ENCODE assay signal across 21 mouse cellular contexts in genomic region chr11:69275650-69276049, GRCm38 (mm10). TPM values are rescaled to one million over a fixed set of nuclear protein-coding genes. Genes with fewer than 3 reads are reported as not detected.
DNase-seq lines count a peak whose midpoint lies in the region; ATAC-seq and TF ChIP-seq lines count a peak whose summit lies in the region.
"Had no signal": no experiment of that assay in that cellular context is flagged by ENCODE, and none has a peak within 500 bp of the region (broad histone marks: within the 10 kb centered on the region; RNA-seq: fewer than 3 reads in every experiment).

No protein-coding gene starts in this region.

- no peaks in the 10 kb centered on the region for H3K36me3 ChIP-seq in thymus, adult 2 months (ENCODE audit: control insufficient read depth, insufficient read depth, low read length)
- no peaks in the 10 kb centered on the region for H3K36me3 ChIP-seq in myocyte (ENCODE audit: control insufficient read depth, insufficient read depth)
- no peaks in the 10 kb centered on the region for H3K36me3 ChIP-seq in forebrain, embryonic 16.5 days (ENCODE audit: control insufficient read depth, insufficient read depth)
- H3K36me3 ChIP-seq: embryonic facial prominence, embryonic 12.5 days; embryonic facial prominence, embryonic 15.5 days; forebrain, embryonic 15.5 days; heart, embryonic 13.5 days; hindbrain, embryonic 12.5 days; intestine, embryonic 15.5 days had no signal

- H3K4me3 ChIP-seq in thymus, adult 2 months (ENCODE audit: control insufficient read depth, insufficient read depth, low read length), result no peak overlapping the region
- H3K4me3 ChIP-seq in myocyte, result no peak overlapping the region
- no peak overlapping the region for H3K4me3 ChIP-seq in forebrain, embryonic 16.5 days (replicated peaks; ENCODE audit: low read length)
- H3K4me3 ChIP-seq: embryonic facial prominence, embryonic 12.5 days; embryonic facial prominence, embryonic 15.5 days; forebrain, embryonic 15.5 days; heart, embryonic 13.5 days; hindbrain, embryonic 12.5 days; intestine, embryonic 15.5 days had no signal

- H3K9ac ChIP-seq in forebrain, embryonic 16.5 days (replicated peaks; ENCODE audit: low read depth, low read length), result no peak overlapping the region
- H3K9ac ChIP-seq: embryonic facial prominence, embryonic 12.5 days; embryonic facial prominence, embryonic 15.5 days; forebrain, embryonic 15.5 days; heart, embryonic 13.5 days; hindbrain, embryonic 12.5 days; intestine, embryonic 15.5 days had no signal

- ATAC-seq in activated CD4-positive, CD25-positive, alpha-beta regulatory T cell, adult 4 months, result no peak
- no peak for ATAC-seq in forebrain, embryonic 16.5 days
- ATAC-seq: CD4-positive, CD25-positive, alpha-beta regulatory T cell, adult 4 months; forebrain, embryonic 15.5 days; hindbrain, embryonic 16.5 days had no signal

- peak; percentile 14 for DNase-seq in thymus, adult 2 months
- no peak for DNase-seq in thymus, postnatal 4 days
- DNase-seq in T-cell, adult 2 months (ENCODE audit: low spot score), result peak; percentile 38
- DNase-seq in thymus, postnatal 25 days, result peak; percentile 27
- no peak for DNase-seq in urinary bladder, adult 18-20 months (ENCODE audit: low spot score in 2 of 2)
- DNase-seq: cerebellum, adult 18-20 months; cerebellum, adult 9-10 months; cerebellum, postnatal 14 days; gastrocnemius, postnatal 14 days had no signal

- no peak for TF ChIP-seq CTCF in thymus, adult 2 months (IDR thresholded peaks at IDR 0.05; ENCODE audit: borderline replicate concordance, control insufficient read depth, extremely low read depth, insufficient read depth, low read length, poor library complexity)

- peak overlapping the region; percentile 12; the same call in 1 of the 2 replicates for H3K27ac ChIP-seq in thymus, adult 2 months (ENCODE audit: control insufficient read depth, insufficient read depth, low read length)
- no peak overlapping the region for H3K27ac ChIP-seq in forebrain, embryonic 16.5 days (ENCODE audit: low read length)
- H3K27ac ChIP-seq: embryonic facial prominence, embryonic 12.5 days; embryonic facial prominence, embryonic 15.5 days; forebrain, embryonic 15.5 days; heart, embryonic 13.5 days; hindbrain, embryonic 12.5 days; intestine, embryonic 15.5 days had no signal

- TF ChIP-seq POLR2A in thymus, adult 2 months (IDR thresholded peaks at IDR 0.05; ENCODE audit: control insufficient read depth, extremely low read depth, insufficient read depth, low read length, poor library complexity), result no peak
- no peak for TF ChIP-seq POLR2A in myocyte (IDR thresholded peaks at IDR 0.05; ENCODE audit: insufficient read length, low read depth)

- peak overlapping the region; percentile 47 for H3K4me2 ChIP-seq in myocyte (ENCODE audit: low read depth)
- H3K4me2 ChIP-seq in forebrain, embryonic 16.5 days (ENCODE audit: low read length), result no peak overlapping the region
- H3K4me2 ChIP-seq: embryonic facial prominence, embryonic 12.5 days; embryonic facial prominence, embryonic 15.5 days; forebrain, embryonic 15.5 days; heart, embryonic 13.5 days; hindbrain, embryonic 12.5 days; intestine, embryonic 15.5 days had no signal

- peaks cover 9% of the 10 kb centered on the region for H3K4me1 ChIP-seq in thymus, adult 2 months (replicated peaks; ENCODE audit: control insufficient read depth, insufficient read depth, low read length)
- no peaks in the 10 kb centered on the region for H3K4me1 ChIP-seq in forebrain, embryonic 16.5 days (replicated peaks; ENCODE audit: control insufficient read depth, insufficient read depth, low read length)
- H3K4me1 ChIP-seq: embryonic facial prominence, embryonic 12.5 days; embryonic facial prominence, embryonic 15.5 days; hindbrain, embryonic 12.5 days; intestine, embryonic 15.5 days had no signal

- no peaks in the 10 kb centered on the region for H3K27me3 ChIP-seq in thymus, adult 2 months (ENCODE audit: control insufficient read depth, insufficient read depth, low read length)
- no peaks in the 10 kb centered on the region for H3K27me3 ChIP-seq in myocyte (ENCODE audit: control insufficient read depth, insufficient read depth, insufficient read length)
- H3K27me3 ChIP-seq in forebrain, embryonic 16.5 days (replicated peaks; ENCODE audit: control insufficient read depth, insufficient read depth, low read length), result no peaks in the 10 kb centered on the region
- H3K27me3 ChIP-seq: embryonic facial prominence, embryonic 12.5 days; embryonic facial prominence, embryonic 15.5 days; forebrain, embryonic 15.5 days; hindbrain, embryonic 12.5 days; intestine, embryonic 15.5 days had no signal

- no peaks in the 10 kb centered on the region for H3K79me2 ChIP-seq in myocyte (ENCODE audit: control insufficient read depth, insufficient read depth)

- H3ac ChIP-seq in myocyte (ENCODE audit: control insufficient read depth, insufficient read length), result no peak overlapping the region

- H3K9me3 ChIP-seq in forebrain, embryonic 16.5 days (ENCODE audit: control insufficient read depth, low read length), result no peaks in the 10 kb centered on the region
- H3K9me3 ChIP-seq: embryonic facial prominence, embryonic 12.5 days; embryonic facial prominence, embryonic 15.5 days; forebrain, embryonic 15.5 days; heart, embryonic 13.5 days; hindbrain, embryonic 12.5 days; intestine, embryonic 15.5 days had no signal

- 8% methylated on average over 6 of the region's 6 CpGs for WGBS in thymus, adult 2 months
- 85% methylated on average over 6 of the region's 6 CpGs for WGBS in forebrain, embryonic 16.5 days

TF ChIP-seq in myocyte, 11 proteins besides CTCF, POLR2A, EP300 and RAD21:
- TF ChIP-seq MAX (IDR thresholded peaks at IDR 0.05; ENCODE audit: low read depth) (no peak), REST (IDR thresholded peaks at IDR 0.05; ENCODE audit: insufficient read depth, insufficient read length) (no peak), MYOG (IDR thresholded peaks at IDR 0.05; ENCODE audit: control insufficient read depth in 1 of 3, insufficient read depth in 1 of 3, insufficient read length in 2 of 3, low read depth in 2 of 3) (no peak), CEBPB (IDR thresholded peaks at IDR 0.05; ENCODE audit: insufficient read depth, poor library complexity, severe bottlenecking) (no peak), TCF12 (IDR thresholded peaks at IDR 0.05; ENCODE audit: insufficient read depth, poor library complexity, severe bottlenecking) (no peak)

RNA-seq across cellular contexts. Expression of gene Gucy2e, which starts 38.8 kb away (rescaled TPM):
- 0.26 and 0.40 TPM in 2 replicates for polyA plus RNA-seq in thymus, adult 2 months (2012; rRNA removed)
- not detected for polyA plus RNA-seq in myocyte (2012; fragmentation: generic; extraction: Trizol)
- polyA plus RNA-seq in activated CD4-positive, CD25-positive, alpha-beta regulatory T cell, adult 4 months (2017; shearing (Covaris generic)), result under 1 TPM; 0.24 to 0.48 TPM
- 0.56 and 0.68 TPM in 2 replicates for polyA plus RNA-seq in forebrain, embryonic 16.5 days (2015; fragmentation: Nextera tagmentation; extraction: Ambion mirVana)
- polyA plus RNA-seq: C2C12 had no signal

RNA-seq across cellular contexts. Expression of gene Cntrob, which starts 47.9 kb away (rescaled TPM):
- 41.5 and 43.8 TPM in 2 replicates for polyA plus RNA-seq in thymus, adult 2 months (2012; rRNA removed)
- 10.3 TPM for polyA plus RNA-seq in myocyte (2012; fragmentation: generic; extraction: Trizol)
- polyA plus RNA-seq in activated CD4-positive, CD25-positive, alpha-beta regulatory T cell, adult 4 months (2017; shearing (Covaris generic)), result 10 to 100 TPM in 1 of 2 experiments, 1 to 10 TPM in 1; 9.2 to 10.7 TPM
- polyA plus RNA-seq in forebrain, embryonic 16.5 days (2015; fragmentation: Nextera tagmentation; extraction: Ambion mirVana), result 31.0 and 32.5 TPM in 2 replicates

RNA-seq across cellular contexts. Expression of gene Trappc1, which starts 48.1 kb away (rescaled TPM):
- polyA plus RNA-seq in thymus, adult 2 months (2012; rRNA removed), result 50.6 and 62.5 TPM in 2 replicates
- polyA plus RNA-seq in myocyte (2012; fragmentation: generic; extraction: Trizol), result 116 TPM
- 100 to 1,000 TPM; 109 to 112 TPM for polyA plus RNA-seq in activated CD4-positive, CD25-positive, alpha-beta regulatory T cell, adult 4 months (2017; shearing (Covaris generic))
- 162 and 166 TPM in 2 replicates for polyA plus RNA-seq in forebrain, embryonic 16.5 days (2015; fragmentation: Nextera tagmentation; extraction: Ambion mirVana)

RNA-seq across cellular contexts. Expression of gene Kcnab3, which starts 50.4 kb away (rescaled TPM):
- polyA plus RNA-seq in thymus, adult 2 months (2012; rRNA removed), result 2.9 and 3.5 TPM in 2 replicates
- polyA plus RNA-seq in myocyte (2012; fragmentation: generic; extraction: Trizol), result 2.0 TPM
- polyA plus RNA-seq in activated CD4-positive, CD25-positive, alpha-beta regulatory T cell, adult 4 months (2017; shearing (Covaris generic)), result under 1 TPM; 0.31 to 0.89 TPM
- polyA plus RNA-seq in forebrain, embryonic 16.5 days (2015; fragmentation: Nextera tagmentation; extraction: Ambion mirVana), result 5.7 and 6.0 TPM in 2 replicates

Comparison
In these comparisons a context has a peak if more than half of its experiments do, and no peak if none do; other contexts are left out.
1. DNase-seq: peak in thymus, adult 2 months (single experiment), T-cell, adult 2 months (single experiment) and thymus, postnatal 25 days (single experiment); none in thymus, postnatal 4 days (single experiment) and urinary bladder, adult 18-20 months (0 of 2).